Mouse (Mus musculus) kidney, postnatal 14 days (tissue): ENCODE data around the gene Krtap11-1.
A peak's percentile ranks its signal among the peaks of the same experiment; 100 is the strongest.

Source experiments
- DNase-seq: peaks from one replicate; pipeline ENCODE4 v3.0.0; 2022; ENCODE audit warnings: mixed read lengths

The Krtap11-1 gene

DNA sequence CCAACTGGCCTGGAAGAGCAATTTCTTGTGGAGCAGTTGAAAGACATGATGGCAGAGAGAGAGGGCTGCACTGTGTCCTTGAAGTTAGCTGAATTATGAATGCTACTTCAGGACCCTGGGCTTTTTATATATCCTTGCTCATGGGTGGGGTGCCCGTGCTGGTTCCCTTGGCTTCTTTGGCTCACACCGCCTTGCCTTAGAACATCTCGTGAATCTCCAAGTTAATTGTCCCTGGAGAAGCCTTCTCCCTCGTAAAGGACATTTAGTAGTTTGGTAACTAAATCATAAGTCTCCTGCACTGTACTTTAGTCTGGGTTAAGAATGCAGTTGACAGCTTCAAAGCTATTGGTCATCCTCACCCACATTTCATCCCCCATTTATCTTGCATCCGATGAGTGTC, at the start of gene Krtap11-1:
TSS of gene Krtap11-1 (minus strand) at position 101 of the 400 bp plus-strand sequence.
- no peak for DNase-seq

DNA sequence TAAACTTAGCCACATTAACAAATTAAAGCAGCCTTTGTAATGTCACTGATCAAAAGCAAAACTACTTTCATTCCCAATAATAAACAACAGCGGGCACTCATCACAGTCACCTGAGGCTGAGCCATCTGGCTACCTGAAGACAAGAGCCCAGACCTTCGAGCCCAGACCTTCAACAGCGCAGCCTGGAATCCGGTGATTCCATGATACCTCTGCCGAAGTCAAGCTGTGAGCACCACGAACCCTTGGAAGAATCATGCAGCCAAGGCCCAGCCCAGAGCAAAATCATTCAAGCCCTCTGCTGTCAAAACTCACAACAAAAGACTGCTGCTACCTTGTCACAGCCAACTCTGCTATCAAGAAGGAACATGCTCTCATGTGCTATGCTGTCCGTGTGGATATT, 47.2 kb upstream of the Krtap11-1 start:
- no peak for DNase-seq

DNA sequence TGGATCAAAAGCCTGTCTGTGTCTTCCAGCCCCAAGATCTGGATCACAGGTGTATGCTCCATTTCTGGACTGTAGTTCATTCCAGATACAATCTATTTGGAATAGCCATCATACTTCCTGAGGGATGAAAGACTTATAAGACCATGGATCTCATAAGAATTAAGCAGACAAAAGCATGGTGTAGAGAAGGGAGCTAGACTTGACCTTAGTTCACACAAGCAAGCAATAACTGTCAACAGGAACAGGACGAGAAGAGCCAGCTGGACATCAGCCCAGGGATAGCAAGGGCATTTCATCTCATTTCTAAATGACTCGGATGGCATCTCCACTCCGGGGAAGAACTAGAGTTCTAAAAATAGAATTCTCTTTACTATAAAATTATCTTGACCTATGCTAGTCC, 46.3 kb upstream of the Krtap11-1 start:
- DNase-seq, result peak; percentile 20

DNA sequence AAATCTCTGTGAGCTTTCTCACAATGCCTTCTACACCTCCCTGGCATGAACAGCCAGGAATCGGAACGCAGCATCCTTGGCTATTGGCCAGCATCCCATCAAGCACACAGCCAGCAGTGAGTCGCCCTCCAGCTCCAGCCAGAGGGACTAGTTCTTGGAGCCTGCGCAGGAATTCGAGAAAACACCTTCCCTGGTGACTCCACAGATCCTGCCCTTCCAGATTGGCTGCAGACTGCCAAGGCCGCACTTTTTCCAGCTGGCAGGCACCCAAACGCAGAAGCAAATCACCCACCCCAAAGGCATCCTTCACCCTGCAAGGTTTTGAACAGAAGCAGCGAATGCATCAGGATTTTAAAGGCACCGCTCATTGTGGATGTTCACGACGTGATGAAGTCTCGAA, 42.7 kb upstream of the Krtap11-1 start:
- DNase-seq, result no peak

DNA sequence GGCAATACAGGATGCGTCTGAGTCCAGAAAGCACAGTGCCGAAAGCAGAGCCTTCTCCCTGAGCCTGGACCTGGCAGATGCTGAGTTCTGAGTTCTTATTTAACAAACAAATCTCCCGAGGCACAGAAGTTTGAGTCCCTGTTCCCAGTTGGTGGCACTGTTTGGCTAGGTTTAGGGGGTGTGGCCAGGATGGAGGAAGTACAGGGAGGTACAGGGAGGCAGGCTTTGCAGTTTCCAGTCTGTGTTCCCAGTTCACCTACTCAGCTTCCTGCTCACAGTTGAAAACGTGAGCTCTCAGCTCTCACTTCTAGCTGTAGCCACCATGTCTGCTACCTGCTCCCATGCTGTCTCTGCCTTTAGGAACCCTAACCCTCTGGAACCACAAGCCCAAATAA, 37.8 kb upstream of the Krtap11-1 start:
- DNase-seq, result no peak

DNA sequence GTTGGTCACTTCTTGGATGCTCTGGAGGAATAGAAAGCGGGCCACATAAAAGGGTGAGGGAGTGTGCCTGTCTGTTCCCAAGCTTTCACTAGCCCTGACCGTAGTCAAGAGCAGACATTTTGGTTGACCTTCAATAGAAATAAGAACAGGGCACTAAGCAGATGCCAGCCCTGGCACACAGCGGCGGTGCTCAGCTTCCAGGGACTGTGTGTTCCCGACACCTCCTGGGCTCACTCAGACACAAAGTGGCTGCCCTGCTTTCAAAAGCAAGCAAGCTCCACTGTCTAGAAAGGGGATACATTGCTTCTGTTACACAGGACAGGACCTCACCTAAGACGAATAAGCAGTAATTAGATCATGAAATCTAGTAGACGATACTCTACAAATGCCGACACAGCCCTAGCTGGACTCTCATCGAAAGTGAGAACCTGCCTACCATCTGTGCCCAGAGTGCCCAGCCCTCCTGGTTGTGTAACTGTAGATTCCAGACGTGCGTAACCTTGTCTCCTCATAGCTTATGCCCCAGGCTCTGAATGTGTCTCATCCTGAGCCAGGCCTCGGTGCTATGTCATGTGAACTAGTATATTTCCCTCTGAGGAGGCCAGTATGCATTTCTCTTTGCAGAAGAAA, 37.3 kb upstream of the Krtap11-1 start:
- no peak for DNase-seq

DNA sequence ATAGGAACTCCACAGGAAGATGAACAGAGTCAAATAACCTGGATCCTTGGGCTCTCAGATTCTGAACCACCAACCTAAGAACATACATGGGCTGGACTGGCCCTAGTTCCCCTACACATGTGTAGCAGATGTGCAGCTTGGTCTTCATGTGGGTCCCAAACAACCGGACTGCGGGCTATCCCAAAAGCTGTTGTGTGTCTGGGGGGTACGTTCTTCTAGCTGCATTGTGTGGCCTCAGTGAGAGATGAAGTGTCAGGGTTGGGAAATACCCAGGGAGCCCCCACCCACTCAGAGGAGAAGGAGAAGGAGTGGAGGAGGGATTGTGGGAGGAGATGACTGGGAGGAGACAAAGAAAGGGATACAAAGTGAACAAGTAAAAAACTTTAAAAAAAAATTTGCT, 36.0 kb upstream of the Krtap11-1 start:
- DNase-seq, result no peak

DNA sequence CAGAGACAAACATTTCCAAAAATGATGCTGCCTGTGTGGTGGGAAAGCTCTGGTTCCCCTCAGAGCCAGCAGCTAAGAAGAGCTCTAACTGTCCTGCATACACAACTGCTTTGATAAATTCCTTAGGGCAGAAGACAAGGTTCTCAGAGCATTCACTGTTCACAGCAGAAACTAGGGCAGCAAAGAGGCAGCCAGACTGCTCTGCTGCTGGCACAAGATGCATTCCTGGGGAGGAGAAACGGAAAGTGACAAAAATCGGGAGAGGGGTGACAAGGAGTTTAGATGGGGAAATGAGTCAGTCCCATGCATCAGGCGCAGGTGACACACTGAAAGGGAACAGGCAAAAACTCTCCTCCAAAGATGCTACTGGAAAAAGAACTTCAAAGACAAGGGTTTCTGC, 16.2 kb upstream of the Krtap11-1 start:
- no peak for DNase-seq

DNA sequence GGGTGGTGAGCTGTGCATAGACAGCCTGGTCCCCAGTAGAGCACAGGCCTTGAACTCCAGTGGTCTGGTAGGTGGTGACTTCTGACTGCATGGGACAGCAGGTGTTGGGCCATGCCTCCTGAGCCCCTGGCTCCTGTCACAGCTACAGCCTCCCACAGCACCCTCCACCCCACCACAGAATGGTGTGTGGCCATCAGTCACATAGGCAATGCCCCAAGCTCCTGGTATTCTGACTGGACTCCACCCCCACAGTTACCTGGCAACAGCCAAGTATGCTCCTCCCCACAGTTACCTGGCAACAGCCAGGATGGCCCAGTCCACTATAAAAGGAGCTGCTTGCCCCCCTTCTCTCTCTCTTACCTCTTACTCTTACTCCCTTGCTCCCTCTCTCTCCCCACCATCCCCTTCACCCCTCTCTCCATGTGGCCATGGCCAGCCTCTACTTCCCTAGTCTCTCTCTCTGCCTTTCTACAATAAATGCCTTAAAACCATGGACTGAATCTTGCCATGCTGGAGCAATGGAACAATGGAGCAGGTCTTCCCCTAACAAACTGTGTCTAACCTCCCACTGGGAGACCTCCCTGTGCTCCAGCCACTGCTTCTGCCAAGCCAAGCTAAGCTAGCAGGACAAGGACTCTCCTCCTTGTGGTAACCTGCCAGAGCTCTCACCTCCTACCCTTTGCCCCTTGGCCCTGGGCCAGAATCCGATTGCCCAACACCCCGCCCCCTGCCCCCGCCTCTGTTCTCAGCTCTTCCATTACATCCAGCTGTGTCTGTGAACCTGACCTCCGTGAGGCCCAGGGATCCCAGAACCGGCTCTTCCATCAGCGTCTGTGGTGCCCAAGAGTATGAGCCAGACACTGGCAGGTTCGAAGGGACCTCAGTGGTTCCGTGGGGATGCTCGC, 14.9 kb upstream of the Krtap11-1 start:
- DNase-seq, result peak; percentile 17

DNA sequence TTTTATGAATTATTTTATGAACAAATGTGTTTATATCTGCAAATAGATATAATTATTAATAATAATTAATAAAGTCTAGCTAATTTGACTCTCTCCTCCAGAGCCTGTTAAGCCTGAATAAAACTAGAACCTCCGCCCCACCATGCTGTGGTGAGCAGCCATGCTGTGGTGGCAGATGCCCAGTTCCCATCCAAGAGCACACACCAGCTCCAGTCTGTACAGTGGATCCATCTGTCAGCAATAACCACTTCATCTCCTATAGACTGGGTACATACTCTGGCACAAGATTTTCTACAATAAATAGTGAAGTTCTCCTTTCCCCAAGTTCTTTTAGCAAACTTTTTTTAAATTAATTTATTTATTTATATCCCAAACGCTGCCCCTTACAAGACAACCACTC, 10.7 kb upstream of the Krtap11-1 start:
- no peak for DNase-seq

DNA sequence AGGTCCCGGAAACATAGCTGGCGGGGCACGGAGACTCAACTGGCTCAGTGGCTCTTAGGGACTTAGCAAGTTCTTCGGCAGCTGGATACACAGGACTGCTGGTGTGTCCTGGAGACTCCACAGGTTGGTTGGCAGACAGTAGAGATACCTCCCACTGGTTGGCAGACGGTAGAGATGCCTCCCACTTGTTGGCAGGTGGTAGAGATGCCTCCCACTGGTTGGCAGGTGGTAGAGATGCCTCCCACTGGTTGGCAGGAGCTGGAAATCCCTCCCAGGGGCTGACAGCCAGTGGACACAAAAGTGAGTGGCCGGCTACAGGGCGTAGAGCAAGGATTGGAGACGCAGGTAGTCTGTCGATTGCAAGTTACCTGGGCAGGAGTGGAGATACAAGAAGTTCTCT, 467 bp downstream of the Krtap11-1 start:
- DNase-seq, result no peak

DNA sequence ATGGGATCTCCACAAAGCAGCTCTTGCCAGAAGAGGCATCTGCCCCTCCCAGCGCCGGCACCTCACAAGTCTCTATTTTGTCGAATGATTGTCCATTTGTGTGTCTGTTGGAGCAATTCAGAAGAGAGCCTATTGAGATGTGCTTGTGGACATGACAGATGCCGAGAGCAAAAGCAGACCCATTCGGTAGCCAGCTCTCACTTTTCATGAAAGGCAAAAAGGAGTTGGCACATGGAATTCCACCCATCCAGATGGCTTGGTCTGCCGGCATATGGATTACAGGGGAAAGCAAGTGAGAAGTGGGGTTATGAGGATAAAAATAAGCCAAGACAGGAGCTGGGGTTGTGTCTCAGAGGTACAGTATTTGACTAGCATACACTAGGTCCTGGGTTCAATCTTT, 1.8 kb downstream of the Krtap11-1 start:
- no peak for DNase-seq

DNA sequence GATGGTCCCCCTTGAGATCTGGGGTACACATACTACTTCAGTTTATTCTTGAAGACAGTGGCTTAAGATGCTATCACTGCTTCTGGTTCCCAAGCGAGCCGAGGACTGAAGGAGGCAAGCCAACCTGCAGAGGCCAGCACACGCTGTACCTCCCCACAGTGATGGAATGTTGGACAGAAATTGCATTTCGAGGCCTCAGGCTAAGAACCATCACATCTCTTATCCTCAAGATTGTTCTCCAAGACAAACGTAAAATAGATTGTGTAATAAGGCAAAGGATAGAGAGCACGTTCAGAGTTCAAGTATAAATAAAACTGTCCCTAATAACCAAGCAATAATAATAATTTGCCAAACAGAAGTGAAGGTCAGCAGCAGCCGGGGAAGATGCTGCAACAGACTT, 2.8 kb downstream of the Krtap11-1 start:
- DNase-seq, result no peak

DNA sequence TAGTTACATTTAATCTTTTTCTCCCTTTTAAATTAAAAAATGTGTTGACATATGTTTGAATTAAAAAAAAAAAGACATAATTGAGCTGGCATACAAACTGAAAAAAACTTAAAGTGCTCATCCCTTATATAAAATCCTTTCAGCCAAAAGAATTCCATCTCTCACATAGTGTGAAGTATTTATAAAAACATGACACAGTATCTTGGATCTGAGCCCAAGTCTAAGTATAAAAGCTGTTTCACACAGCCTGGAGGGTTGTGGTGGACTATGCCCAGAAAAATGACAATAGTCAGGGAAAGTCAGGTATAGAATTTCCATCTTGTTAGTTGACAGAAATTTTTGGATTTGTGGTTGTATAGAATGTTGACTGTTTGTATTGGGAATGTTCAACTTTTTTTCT, 20.7 kb downstream of the Krtap11-1 start:
- DNase-seq, result no peak

DNA sequence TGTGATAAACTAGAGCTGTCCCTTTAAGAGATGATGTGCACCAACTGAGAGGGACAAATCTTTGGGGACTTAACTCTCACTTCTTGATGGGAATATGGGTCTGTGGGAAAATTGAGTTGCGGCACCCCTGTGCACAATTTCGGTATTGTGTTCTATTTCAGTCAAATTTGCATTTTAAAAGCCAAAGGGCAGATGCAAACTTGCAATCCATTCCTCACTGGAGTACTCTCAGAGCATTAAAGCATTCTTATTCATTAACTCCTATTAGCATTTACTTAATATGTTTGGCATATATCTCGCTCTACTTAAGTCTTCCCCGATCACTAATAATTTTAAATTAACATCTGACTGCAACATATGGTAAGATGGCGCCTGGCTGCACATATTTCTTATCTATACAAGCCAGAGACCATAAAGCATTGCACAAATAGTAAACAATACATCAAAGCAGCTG, 32.9 kb downstream of the Krtap11-1 start:
- no peak for DNase-seq

DNA sequence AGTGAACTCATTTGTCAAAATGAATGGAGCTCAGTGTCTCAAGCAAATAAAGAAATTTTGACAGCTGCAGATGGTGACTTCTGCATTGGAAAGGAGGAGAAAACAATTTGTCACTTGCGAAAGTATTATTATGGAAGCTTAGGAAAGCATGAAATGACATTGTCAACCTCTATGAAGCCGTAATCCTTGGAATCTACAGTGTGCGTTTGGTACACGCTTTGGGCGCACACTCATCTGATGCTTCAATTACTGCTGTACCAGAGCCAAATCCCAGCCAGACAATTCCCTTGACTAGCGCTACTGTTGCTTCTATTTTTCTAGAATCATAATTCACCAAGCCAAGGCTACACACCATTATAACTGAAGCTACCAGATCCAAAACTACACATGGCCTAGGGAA, 33.6 kb downstream of the Krtap11-1 start:
- DNase-seq, result no peak

DNA sequence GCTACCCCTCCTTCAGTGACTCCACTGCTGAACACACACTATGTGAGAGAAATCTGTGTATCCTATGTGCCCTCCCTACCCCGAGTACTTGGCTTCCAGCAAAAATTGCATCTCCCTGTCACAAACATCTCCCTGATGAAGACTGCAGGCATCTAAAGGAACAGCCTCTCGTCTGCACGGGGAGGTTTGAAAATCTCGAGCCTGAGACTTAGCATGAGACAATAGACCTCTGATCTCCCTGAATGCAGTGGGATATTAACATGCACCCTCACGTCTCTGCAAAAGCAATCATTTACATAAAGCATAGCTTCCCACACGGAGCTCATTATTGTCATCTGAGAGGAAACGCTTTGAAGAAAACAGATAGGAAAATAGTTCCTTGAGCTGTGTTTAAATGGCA, 40.4 kb downstream of the Krtap11-1 start:
- no peak for DNase-seq

DNA sequence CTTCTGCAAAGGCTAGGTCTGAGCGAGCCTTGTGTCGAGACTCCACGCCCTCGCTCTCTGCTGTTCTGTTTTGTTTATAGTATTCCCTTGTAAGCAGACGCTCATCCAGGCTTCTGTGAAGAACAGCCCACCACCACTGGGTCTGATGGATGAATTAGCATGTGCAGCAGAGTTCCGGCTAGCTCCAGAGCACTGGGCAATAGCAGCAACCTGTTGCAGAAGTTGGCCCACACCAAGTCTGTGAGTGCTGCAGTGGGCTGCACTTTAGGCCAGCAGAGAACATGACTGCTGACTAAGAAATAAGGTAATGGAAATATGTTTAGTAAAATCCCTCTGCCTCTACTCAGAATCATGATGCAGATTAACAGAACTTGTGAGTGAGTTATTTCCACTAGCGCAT, 41.1 kb downstream of the Krtap11-1 start:
- no peak for DNase-seq

DNA sequence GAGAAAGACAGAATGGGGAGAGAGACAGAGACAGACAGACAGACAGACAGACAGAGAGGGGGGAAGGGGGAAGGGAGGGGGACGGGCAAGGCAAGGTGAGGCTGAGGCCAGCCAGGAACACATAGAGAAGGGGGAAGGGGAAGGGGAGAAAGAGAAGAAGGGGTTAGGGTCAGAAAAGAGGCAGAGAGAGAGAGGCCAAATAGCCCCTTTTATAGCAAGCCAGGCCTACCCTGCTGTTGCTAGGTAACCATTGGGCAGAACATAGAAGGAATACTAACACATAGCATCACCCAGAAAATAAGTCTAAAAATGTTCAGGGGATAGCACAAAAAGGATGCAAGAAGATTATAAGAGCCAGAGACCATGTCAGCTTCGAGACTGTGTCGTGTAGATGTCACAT, 42.6 kb downstream of the Krtap11-1 start:
- DNase-seq, result no peak

DNA sequence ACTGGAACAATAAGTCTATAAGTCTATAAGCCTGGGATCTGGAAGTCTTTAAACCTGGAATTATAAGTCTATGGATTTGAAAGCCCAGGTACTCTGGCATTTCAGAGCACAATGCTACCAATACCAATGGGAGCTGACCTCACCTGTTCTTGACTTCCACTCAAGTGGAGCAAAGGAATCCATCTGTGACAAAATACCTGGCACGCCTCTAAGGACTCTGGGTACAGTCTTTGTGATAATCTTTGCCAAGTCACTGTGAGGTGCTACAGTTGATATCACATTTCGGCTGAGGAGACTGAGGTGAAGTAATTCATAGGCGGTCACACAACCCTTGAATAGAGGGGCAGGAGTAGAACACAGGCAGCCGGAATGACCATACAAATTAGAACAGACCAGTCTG, 50.0 kb downstream of the Krtap11-1 start:
- DNase-seq, result no peak

DNA sequence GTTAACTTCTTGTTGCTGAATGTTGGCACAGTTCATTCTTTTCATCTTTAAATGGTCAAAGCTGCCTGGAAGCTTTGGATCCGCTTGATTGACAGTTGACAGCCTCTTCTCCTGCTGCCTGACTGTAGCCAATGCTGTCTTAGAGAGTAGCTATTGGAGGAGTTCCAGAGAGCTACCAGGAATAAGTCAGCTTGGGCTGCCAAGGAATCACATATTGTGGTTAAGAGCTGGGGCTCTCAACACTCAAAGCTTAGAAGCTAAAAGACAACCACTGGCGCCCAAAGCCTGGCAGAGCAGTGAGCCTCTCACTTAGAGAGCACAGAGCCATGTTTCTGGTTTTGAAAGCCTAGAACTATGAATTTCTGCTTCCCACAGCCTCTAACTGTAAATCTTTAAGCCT, 50.4 kb downstream of the Krtap11-1 start:
- DNase-seq, result no peak
